Mouse (Mus musculus) ES-Bruce4 (cell line): ENCODE results near the gene Pde6d. TPM values are rescaled to one million over a fixed set of nuclear protein-coding genes. Genes with fewer than 3 reads are reported as not detected.

Experiments used
- H3K27ac ChIP-seq: 2 replicates; pipeline ENCODE4 v1.5.1; 2012; ENCODE audit warnings: low read length, inconsistent platforms; ENCODE audit not compliant: insufficient read depth
- H3K27me3 ChIP-seq: 2 replicates; pipeline ENCODE4 v1.6.1; 2012; ENCODE audit warnings: mild to moderate bottlenecking, low read length, inconsistent platforms; ENCODE audit not compliant: control insufficient read depth, poor library complexity, insufficient read depth, severe bottlenecking
- H3K36me3 ChIP-seq: 2 replicates; pipeline ENCODE4 v1.6.1; 2012; ENCODE audit warnings: inconsistent platforms, mild to moderate bottlenecking, low read length, moderate library complexity; ENCODE audit not compliant: control insufficient read depth, poor library complexity, insufficient read depth, severe bottlenecking
- H3K4me1 ChIP-seq: one replicate; pipeline ENCODE4 v1.8.1; 2011; ENCODE audit warnings: low read length; ENCODE audit not compliant: control insufficient read depth, insufficient read depth
- H3K4me3 ChIP-seq: 2 replicates; pipeline ENCODE4 v1.5.1; 2011; ENCODE audit warnings: low read depth, mild to moderate bottlenecking, low read length
- H3K9ac ChIP-seq: 2 replicates; pipeline ENCODE4 v1.6.1; 2012; ENCODE audit warnings: low read depth, mild to moderate bottlenecking, inconsistent platforms; ENCODE audit not compliant: poor library complexity, severe bottlenecking
- H3K9me3 ChIP-seq: replicated peaks from 2 replicates; pipeline ENCODE4 v1.6.1; 2012; ENCODE audit warnings: mild to moderate bottlenecking, low read length, inconsistent platforms; ENCODE audit not compliant: control insufficient read depth, poor library complexity, insufficient read depth, severe bottlenecking
- CTCF ChIP-seq: IDR thresholded peaks from one replicate; pipeline ENCODE4 v1.8.1; 2011; ENCODE audit warnings: low read depth, low read length
- EP300 ChIP-seq: IDR thresholded peaks from 2 replicates; pipeline ENCODE4 v1.6.1; 2011; ENCODE audit warnings: low read depth, low read length; ENCODE audit not compliant: insufficient read depth
- POLR2A ChIP-seq: IDR thresholded peaks from one replicate; pipeline ENCODE4 v1.8.1; 2011; ENCODE audit warnings: low read length; ENCODE audit not compliant: insufficient read depth
- polyA plus RNA-seq: library from polyadenylated mRNA; stranded (reverse); fragments of >200 nt; gene quantifications from 2 replicates; pipeline ENCODE4 v1.2.4, GENCODE M21; 2011; ENCODE audit warnings: low read depth; ENCODE audit not compliant: missing spikeins, insufficient read depth, insufficient read length

Pde6d gene
- polyA plus RNA-seq, 1 experiment, result 23.5 TPM

DNA sequence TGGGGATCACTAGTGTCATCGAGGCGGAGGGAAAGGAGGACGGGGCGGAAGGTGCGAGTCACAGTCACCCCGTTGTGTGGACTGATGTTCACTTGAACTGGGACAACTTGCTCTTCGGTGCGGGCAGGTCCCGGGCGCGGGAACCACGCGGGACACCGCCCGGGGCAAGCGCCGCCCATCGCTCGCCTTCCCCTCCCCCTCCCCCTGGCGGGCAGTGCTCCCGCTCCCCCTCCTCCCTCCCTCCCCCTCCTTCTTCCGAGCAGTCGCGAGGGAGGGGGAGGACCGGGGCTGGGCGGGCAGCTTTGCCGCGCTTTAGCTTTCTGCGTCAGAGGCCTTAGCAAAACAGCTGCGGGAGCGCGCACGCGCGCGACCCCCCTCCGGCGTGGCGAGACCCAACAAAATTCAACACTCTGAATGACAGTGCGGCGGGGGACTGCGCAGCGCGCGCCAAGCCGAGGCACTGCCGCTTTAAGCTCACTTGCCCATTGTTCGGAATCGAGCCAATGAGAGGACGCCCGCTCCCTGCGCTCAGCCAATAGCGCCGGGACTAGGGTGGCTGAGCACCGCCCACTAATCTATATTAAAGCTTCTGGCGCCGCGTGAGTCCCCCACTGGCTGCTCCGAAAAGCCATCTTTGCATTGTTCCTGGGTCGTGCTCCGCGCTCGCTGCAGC, 56.2 kb downstream of the Pde6d start, which contains the start of gene Ptma:
Ptma (plus strand) TSS at position 611 of the 673 bp plus-strand sequence.
- Histone ChIP-seq H3K27me3 (no peaks in the 10 kb centered on the region), H3K9me3 (no peaks in the 10 kb centered on the region), H3K27ac (peak within 1 kb of the TSS; percentile 95), H3K9ac (peak within 1 kb of the TSS; percentile 99), H3K36me3 (peaks cover 36% of the 10 kb centered on the region), H3K4me3 (peak within 1 kb of the TSS; percentile 97), H3K4me1 (peaks cover 4% of the 10 kb centered on the region)
- TF ChIP-seq CTCF (no peak), POLR2A (peak; percentile 31), EP300 (peak; percentile 64)

DNA sequence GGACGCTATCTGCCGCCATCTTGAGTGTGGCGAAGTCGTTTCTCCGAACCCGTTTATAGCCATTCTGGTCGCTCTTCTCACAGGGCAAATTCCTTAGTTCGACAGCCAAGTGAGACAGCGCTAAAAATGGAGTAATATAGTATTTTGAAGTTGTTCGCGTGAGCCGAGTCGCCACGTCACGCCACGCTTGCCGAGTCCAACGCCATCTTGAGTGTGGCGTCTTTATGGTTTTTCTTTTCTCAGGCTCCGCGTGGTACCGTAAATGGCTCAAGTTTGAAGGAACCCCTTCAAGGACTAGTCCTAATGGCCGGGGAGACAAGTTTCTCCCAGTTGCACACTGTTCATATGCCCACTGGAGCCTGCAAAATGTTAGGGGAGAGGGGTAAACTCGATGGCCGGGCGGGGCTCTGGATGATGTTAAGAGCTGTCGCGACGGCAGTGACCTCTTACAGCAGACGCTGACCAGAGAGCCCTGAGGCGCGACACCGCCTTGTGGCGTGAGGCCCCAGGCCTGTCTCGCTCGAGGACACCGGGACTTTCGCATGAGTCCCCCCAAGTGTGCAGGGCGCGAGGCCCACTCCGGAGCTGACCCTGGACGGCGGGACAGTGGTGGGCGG, 56.8 kb downstream of the Pde6d start:
- Histone ChIP-seq H3K27ac (peak overlapping the region; percentile 95), H3K9me3 (no peaks in the 10 kb centered on the region), H3K27me3 (no peaks in the 10 kb centered on the region), H3K36me3 (peaks cover 30% of the 10 kb centered on the region), H3K9ac (peak overlapping the region; percentile 93), H3K4me3 (peak overlapping the region; percentile 89), H3K4me1 (peaks cover 4% of the 10 kb centered on the region)
- TF ChIP-seq POLR2A (peak; percentile 45), EP300 (no peak)

DNA sequence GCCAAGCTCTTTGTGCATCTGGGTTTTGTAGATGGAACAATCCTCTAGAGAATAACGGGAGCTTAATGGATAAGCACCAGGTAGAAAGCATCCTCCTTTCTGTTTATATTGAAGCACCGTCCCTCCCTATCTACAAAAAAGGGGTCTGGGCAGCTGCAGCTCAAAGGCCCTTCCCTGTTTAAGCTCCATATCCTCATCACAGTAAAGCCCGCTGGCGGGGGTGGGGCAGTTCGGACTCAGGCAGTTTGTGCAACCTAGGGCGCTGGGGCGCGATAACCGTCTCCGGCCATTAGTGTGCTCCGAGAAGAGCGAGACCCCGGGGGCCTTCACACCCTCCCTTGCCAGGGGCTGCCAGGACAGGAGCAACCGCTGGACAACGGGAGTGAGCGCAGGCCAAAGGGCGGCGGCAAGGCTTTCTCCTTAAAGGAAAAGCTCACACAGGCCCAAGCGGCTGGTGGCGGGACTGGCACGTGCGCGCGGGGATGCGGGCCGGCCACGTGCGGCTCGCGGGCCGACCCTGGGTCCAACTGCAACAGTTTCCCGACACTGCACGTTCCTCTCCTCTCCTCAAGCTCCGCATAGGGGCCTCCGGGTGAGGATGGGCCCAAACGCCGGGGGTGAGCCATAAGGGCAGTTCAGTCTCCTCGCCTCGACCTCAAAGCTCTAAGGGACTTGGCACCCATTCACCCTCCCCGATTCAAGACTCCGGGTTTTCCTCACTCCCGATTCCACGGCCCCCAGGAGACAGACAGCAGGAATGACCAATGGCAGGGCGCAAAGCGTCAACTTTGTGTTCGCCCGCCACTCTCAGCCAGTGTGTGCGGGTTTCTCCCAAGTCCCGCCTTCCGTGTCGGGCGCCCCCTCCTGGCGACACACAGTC, 57.6 kb downstream of the Pde6d start:
- H3K9me3 ChIP-seq, result no peaks in the 10 kb centered on the region
- peak overlapping the region; percentile 89 for H3K4me3 ChIP-seq
- TF ChIP-seq POLR2A (no peak), EP300 (no peak), CTCF (peak; percentile 76)
- H3K27ac ChIP-seq, result peak overlapping the region; percentile 95
- peaks cover 4% of the 10 kb centered on the region for H3K4me1 ChIP-seq
- no peaks in the 10 kb centered on the region for H3K27me3 ChIP-seq
- peak overlapping the region; percentile 93 for H3K9ac ChIP-seq
- H3K36me3 ChIP-seq, result peaks cover 29% of the 10 kb centered on the region

- Histone ChIP-seq H3K4me1 (peaks cover 4% of the 10 kb centered on the region), H3K36me3 (peaks cover 20% of the 10 kb centered on the region), H3K9me3 (no peaks in the 10 kb centered on the region), H3K27ac (peak overlapping the region; percentile 63), H3K27me3 (no peaks in the 10 kb centered on the region), H3K4me3 (no peak overlapping the region), H3K9ac (peak overlapping the region; percentile 93)
- TF ChIP-seq EP300 (0 out of 2 replicates have a peak, but pooled peaks have one; percentile 49), CTCF (no peak), POLR2A (no peak)
Observed at GRCm38 (mm10) chr1:86523776-86524618, 58.4 kb downstream of the Pde6d start.

DNA sequence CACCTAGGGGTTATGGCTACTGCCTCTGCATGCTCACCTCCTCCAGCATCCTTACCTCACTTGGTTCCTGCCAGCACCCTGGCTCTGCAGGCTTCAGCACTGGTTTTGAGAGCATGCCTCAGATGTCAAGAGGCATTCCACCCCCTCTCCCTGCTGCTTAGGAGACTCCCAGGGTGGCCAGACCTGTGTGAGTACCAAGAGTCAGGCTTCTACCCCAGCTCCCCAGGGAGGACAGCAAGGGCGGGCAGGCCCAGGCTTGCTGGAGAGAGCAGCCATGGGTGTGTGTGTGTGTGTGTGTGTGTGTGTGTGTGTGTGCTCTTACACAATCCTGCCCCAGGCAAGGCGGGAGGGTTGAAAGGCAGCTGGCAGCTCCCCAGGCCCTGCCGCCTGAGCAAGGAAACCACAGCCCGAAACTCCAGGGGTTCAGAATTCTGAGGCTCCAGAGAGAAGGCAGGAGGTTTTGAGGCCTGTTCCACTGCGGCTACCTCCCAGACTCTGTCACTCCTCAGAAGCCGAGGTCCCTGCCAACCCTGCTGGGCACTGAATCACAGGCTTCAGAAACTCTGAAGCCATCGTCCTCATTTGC, 60.0 kb downstream of the Pde6d start:
- TF ChIP-seq EP300 (0 out of 2 replicates have a peak, but pooled peaks have one; percentile 45), POLR2A (no peak)
- peak overlapping the region; percentile 55 for H3K9ac ChIP-seq
- H3K27ac ChIP-seq, result peak overlapping the region; percentile 63
- peaks cover 5% of the 10 kb centered on the region for H3K36me3 ChIP-seq
- H3K4me3 ChIP-seq, result peak overlapping the region; percentile 11
- no peaks in the 10 kb centered on the region for H3K9me3 ChIP-seq
- H3K4me1 ChIP-seq, result peaks cover 4% of the 10 kb centered on the region
- no peaks in the 10 kb centered on the region for H3K27me3 ChIP-seq
